Mouse (Mus musculus) liver, embryonic 15.5 days (tissue): ENCODE data around the gene Asna1. TPM values are rescaled to one million over a fixed set of nuclear protein-coding genes. Genes with fewer than 3 reads are reported as not detected.

ENCODE experiments used
- ATAC-seq: fragments of 200-750 bp; cut with Nextera tagmentation; 2 replicates; pipeline ENCODE4 v1.8.0; 2017; ENCODE audit warnings: moderate number of reproducible peaks, mild to moderate bottlenecking, moderate library complexity; ENCODE audit not compliant: insufficient read depth
- H3K27ac ChIP-seq: fragments of 300-500 bp; sonication (generic); replicated peaks from 2 replicates; pipeline ENCODE4 v1.5.1; 2015; ENCODE audit warnings: mild to moderate bottlenecking, inconsistent platforms
- H3K27me3 ChIP-seq: fragments of 300-500 bp; sonication (generic); 2 replicates; pipeline ENCODE4 v1.6.1; 2015; ENCODE audit warnings: mild to moderate bottlenecking, inconsistent platforms
- H3K36me3 ChIP-seq: fragments of 300-500 bp; sonication (generic); replicated peaks from 2 replicates; pipeline ENCODE4 v1.6.1; 2015; ENCODE audit warnings: moderate library complexity, mild to moderate bottlenecking, inconsistent platforms
- H3K4me1 ChIP-seq: fragments of 300-500 bp; sonication (generic); replicated peaks from 2 replicates; pipeline ENCODE4 v1.6.1; 2015; ENCODE audit warnings: inconsistent platforms
- H3K4me2 ChIP-seq: fragments of 300-500 bp; sonication (generic); 2 replicates; pipeline ENCODE4 v1.6.1; 2015; ENCODE audit warnings: moderate library complexity, mild to moderate bottlenecking, inconsistent platforms
- H3K4me3 ChIP-seq: fragments of 300-500 bp; sonication (generic); replicated peaks from 2 replicates; pipeline ENCODE4 v1.5.1; 2015; ENCODE audit warnings: mild to moderate bottlenecking, inconsistent platforms
- H3K9ac ChIP-seq: fragments of 300-500 bp; sonication (generic); 2 replicates; pipeline ENCODE4 v1.6.1; 2015; ENCODE audit warnings: moderate library complexity, mild to moderate bottlenecking, inconsistent platforms
- H3K9me3 ChIP-seq: fragments of 300-500 bp; sonication (generic); replicated peaks from 2 replicates; pipeline ENCODE4 v1.6.1; 2016; ENCODE audit warnings: inconsistent platforms
- WGBS: fragments of 180-500 bp; shearing (Covaris S2); methylation state at CpG from one replicate; pipeline ENCODE4 v1.1.7; 2015; ENCODE audit warnings: mixed read lengths; ENCODE audit not compliant: insufficient replicate concordance; 5-methylcytosine and 5-hydroxymethylcytosine counted together
- polyA plus RNA-seq: library from polyadenylated mRNA; unstranded; fragments of >200 nt; fragmentation: Nextera tagmentation; extraction: Ambion mirVana; gene quantifications from 2 replicates; pipeline ENCODE4 v1.2.1, GENCODE M21; 2015

The Asna1 gene
- polyA plus RNA-seq, 1 experiment from 2014 or later = 59.7 TPM

DNA sequence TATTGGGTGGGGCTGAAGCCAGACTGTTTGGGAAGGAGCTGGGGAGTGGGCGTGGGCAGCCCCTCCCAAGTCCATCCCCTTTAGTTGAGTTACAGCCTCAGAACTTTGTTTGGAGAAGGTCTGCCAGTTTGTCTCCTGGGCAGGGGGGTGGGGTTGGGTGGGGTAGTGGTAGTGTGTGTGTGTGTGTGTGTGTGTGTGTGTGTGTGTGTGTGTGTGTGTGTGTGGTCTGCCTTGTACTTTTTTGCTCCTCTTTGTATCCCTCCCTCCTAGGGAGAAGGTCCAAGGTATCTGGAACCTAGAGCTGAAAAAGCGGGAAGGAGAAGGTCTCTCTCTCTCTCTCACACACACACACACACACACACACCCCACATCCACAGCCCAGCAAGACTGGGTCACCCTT lies 10.7 kb downstream of the Asna1 start, which contains the start of gene Best2:
Best2 (minus strand) TSS at position 101 of the 400 bp plus-strand sequence.
- 36% methylated on average over 2 of the region's 2 CpGs for WGBS
- no peak within 1 kb of the TSS for H3K9ac ChIP-seq
- H3K4me2 ChIP-seq = peak within 1 kb of the TSS; percentile 63
- no peaks in the 10 kb centered on the region for H3K9me3 ChIP-seq
- peak within 1 kb of the TSS; percentile 11; the same call in 1 of the 2 replicates for H3K4me3 ChIP-seq
- H3K36me3 ChIP-seq = peaks cover 19% of the 10 kb centered on the region
- H3K4me1 ChIP-seq = peaks cover 6% of the 10 kb centered on the region
- H3K27ac ChIP-seq = no peak within 1 kb of the TSS
- ATAC-seq = no peak
- peaks cover 56% of the 10 kb centered on the region for H3K27me3 ChIP-seq

DNA sequence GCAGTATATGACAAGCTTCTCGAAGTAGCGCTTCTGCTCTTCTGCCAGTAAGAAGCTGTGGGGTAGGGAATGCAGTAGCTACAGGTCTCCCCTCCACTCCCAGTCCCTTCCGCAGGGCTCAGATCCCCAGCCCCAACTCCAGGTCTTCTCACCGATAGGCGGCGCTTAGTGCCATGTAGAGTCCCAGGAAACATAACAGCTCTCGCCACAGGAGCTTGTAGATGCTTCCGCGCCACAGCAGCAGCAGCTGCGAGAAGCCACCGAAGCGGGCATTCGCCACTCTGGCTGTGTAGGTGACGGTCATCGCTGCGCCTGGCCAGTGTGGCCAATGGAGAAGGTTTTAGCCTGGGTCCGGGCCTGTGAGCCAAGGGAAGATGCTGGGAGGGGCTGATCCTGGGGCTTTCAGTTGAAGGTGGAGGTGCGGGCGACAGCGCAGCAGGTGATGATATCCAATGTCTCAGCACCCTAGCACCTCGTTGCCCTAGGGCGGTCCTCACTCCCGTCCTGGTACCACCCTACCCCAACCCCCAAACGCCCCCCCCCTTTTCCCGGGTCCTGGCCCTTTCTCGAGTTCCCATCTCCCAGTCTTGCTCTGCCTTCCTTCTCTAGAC lies 11.7 kb downstream of the Asna1 start:
- Histone ChIP-seq H3K9me3 (no peaks in the 10 kb centered on the region), H3K27me3 (peaks cover 67% of the 10 kb centered on the region), H3K9ac (no peak overlapping the region), H3K4me1 (peaks cover 6% of the 10 kb centered on the region), H3K36me3 (peaks cover 8% of the 10 kb centered on the region), H3K4me3 (peak overlapping the region; percentile 11; the same call in 1 of the 2 replicates), H3K4me2 (peak overlapping the region; percentile 63), H3K27ac (no peak overlapping the region)
- 0 out of 2 replicates have a peak, but pooled peaks have one; percentile 16 for ATAC-seq
- WGBS = 5% methylated on average over 26 of the region's 26 CpGs

DNA sequence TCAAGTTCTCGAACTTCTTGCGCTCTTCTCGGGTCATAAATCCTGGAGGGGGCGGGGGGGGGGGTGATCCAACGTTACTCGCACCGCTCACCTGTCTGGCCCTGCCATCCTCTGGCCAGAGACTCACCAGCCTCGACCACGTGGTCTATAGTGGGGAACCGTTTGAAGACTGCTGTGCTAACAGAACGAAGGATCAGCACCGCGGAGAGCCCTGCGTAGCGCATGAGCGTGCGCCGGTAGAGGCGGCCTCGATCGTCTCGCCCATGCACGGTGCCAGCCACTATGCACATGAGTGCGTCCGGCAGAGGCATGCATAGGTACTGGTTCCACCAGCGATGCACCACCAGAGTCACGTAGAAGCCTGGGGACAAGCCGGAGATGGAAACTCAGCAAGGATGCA lies 13.8 kb downstream of the Asna1 start:
- Histone ChIP-seq H3K9ac (no peak overlapping the region), H3K27me3 (peaks cover 84% of the 10 kb centered on the region), H3K4me3 (no peak overlapping the region), H3K4me1 (peaks cover 11% of the 10 kb centered on the region), H3K9me3 (no peaks in the 10 kb centered on the region), H3K4me2 (no peak overlapping the region), H3K36me3 (no peaks in the 10 kb centered on the region), H3K27ac (no peak overlapping the region)
- no peak for ATAC-seq
- WGBS = 14% methylated on average over 28 of the region's 28 CpGs

DNA sequence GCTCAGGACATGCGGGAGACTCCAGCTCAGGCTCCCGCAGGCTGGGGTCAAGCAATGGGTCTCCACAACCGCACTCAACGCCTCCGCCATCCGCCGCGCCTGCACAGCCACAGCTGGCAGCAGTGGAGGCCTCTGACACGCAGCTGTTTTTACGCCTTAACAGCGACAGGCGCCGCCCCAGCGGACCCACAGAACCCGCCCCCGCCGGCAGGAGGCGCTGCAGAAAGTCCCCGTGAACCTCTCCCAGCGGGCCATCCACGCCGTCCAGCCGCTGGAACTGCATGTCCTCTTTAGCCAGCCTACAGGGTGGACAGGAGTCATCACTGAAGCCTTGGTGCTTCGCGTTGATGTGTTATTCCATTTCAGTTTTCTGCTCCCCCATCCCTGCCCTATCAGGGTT lies 17.4 kb downstream of the Asna1 start:
- H3K4me2 ChIP-seq = no peak overlapping the region
- ATAC-seq = no peak
- H3K9ac ChIP-seq = no peak overlapping the region
- H3K9me3 ChIP-seq = no peaks in the 10 kb centered on the region
- peaks cover 60% of the 10 kb centered on the region for H3K27me3 ChIP-seq
- H3K27ac ChIP-seq = no peak overlapping the region
- H3K4me1 ChIP-seq = peaks cover 5% of the 10 kb centered on the region; the same call in 1 of the 2 replicates
- H3K36me3 ChIP-seq = no peaks in the 10 kb centered on the region
- 21% methylated on average over 25 of the region's 25 CpGs for WGBS
- no peak overlapping the region for H3K4me3 ChIP-seq

DNA sequence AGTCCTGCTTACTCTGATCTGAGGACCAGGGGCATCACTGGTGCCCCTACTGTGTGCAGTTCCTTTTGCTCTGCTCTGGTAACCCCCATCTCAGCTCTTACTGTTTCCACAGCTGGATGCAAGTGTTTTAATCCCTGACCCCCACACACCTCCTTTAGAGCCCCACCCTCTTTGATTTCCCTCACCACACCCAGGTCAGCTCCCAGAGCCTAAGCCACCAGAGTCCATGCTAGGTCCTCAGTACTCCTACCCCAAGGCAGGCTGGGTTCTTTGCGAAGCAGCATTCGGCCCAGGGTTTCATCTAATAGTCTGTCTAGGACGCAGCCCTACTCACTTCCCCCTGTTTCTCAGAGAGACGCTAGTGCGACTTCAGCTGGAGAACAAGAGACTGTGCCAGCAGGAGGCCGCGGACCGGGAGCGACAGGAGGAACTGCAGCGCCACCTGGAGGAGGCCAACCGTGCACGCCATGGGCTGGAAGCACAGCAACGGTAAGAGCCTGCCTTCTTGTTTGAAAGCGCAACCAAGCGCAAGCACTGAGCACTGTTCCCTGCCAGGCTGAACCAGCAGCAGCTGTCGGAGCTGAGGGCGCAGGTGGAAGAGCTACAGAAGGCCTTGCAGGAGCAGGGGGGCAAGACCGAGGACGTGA lies 27.3 kb downstream of the Asna1 start:
- H3K4me2 ChIP-seq = peak overlapping the region; percentile 44
- peaks cover 9% of the 10 kb centered on the region; the same call in 1 of the 2 replicates for H3K27me3 ChIP-seq
- H3K4me3 ChIP-seq = no peak overlapping the region
- WGBS = 4% methylated on average over 19 of the region's 19 CpGs
- H3K27ac ChIP-seq = no peak overlapping the region
- peaks cover 13% of the 10 kb centered on the region for H3K4me1 ChIP-seq
- H3K9ac ChIP-seq = no peak overlapping the region
- H3K36me3 ChIP-seq = no peaks in the 10 kb centered on the region
- H3K9me3 ChIP-seq = no peaks in the 10 kb centered on the region
- ATAC-seq = peak; percentile 56

DNA sequence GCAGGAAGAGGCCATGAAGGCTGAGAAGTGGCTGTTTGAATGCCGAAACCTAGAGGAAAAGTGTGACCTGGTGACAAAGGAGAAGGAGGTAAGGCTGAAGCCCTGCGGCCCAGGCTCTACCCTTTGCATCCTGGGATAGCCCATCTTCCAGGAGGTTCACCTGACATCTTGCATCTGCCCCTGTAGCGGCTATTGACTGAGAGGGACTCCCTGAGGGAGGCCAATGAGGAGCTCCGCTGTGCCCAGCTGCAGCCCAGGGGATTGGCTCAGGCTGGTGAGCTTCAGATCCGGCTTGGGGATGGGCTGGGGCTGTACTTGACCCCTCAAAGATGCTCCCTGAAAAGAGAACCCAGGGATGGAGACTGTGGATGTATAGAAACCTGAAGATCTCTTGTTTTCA lies 28.1 kb downstream of the Asna1 start:
- ATAC-seq = no peak
- WGBS = 79% methylated on average over 5 of the region's 5 CpGs
- H3K4me1 ChIP-seq = peaks cover 13% of the 10 kb centered on the region
- no peak overlapping the region for H3K4me3 ChIP-seq
- H3K9ac ChIP-seq = no peak overlapping the region
- H3K27me3 ChIP-seq = peaks cover 9% of the 10 kb centered on the region; the same call in 1 of the 2 replicates
- no peak overlapping the region for H3K4me2 ChIP-seq
- no peaks in the 10 kb centered on the region for H3K9me3 ChIP-seq
- no peaks in the 10 kb centered on the region for H3K36me3 ChIP-seq
- no peak overlapping the region for H3K27ac ChIP-seq

DNA sequence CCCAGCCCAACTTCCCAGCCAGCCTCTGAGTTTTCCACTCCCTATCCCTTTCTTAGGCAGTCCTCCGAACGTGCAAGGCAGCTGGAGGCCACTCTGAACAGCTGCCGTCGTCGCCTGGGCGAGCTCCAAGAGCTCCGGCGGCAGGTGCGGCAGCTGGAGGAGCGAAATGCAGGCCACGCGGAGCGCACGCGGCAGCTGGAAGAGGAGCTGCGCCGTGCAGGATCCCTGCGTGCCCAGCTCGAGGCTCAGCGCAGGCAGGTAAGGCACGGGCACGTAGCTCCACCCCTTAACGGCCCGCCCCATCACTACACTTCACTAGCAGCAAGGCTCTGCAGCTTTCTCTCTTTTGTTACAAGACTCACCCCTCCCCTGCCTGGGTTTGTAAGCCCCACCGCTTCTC lies 29.4 kb downstream of the Asna1 start:
- 65% methylated on average over 25 of the region's 25 CpGs for WGBS
- H3K27ac ChIP-seq = no peak overlapping the region

DNA sequence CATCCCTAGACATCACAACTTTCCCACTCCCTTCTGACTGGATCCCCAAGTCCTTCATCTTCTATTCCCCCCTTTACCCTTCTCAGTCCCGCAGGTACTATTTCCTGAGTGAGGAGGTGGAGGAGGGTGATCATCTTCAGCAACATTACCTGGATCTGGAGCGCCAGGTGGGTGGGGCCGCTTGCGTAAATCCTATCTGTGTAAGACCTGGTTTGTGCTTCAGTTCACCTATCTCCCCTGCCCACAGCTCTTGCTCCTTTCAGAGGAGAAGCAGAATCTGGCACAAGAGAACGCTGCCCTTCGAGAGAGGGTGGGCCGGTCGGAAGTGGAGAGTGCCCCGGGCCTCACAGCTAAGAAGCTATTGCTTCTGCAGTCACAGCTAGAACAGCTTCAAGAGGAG lies 30.7 kb downstream of the Asna1 start:
- H3K9me3 ChIP-seq = no peaks in the 10 kb centered on the region
- no peak for ATAC-seq
- H3K4me1 ChIP-seq = peaks cover 31% of the 10 kb centered on the region
- H3K4me3 ChIP-seq = no peak overlapping the region
- WGBS = 78% methylated on average over 9 of the region's 9 CpGs
- H3K4me2 ChIP-seq = no peak overlapping the region
- no peak overlapping the region for H3K27ac ChIP-seq
- peaks cover 9% of the 10 kb centered on the region; the same call in 1 of the 2 replicates for H3K27me3 ChIP-seq
- H3K36me3 ChIP-seq = no peaks in the 10 kb centered on the region
- no peak overlapping the region for H3K9ac ChIP-seq

More for the DNA sequence above, 29.4 kb downstream of the Asna1 start:
- H3K27me3 ChIP-seq = peaks cover 9% of the 10 kb centered on the region; the same call in 1 of the 2 replicates
- no peaks in the 10 kb centered on the region for H3K9me3 ChIP-seq
- no peak overlapping the region for H3K9ac ChIP-seq
- no peaks in the 10 kb centered on the region for H3K36me3 ChIP-seq
- no peak for ATAC-seq
- H3K4me2 ChIP-seq = no peak overlapping the region
- no peak overlapping the region for H3K4me3 ChIP-seq
- H3K4me1 ChIP-seq = peaks cover 21% of the 10 kb centered on the region

DNA sequence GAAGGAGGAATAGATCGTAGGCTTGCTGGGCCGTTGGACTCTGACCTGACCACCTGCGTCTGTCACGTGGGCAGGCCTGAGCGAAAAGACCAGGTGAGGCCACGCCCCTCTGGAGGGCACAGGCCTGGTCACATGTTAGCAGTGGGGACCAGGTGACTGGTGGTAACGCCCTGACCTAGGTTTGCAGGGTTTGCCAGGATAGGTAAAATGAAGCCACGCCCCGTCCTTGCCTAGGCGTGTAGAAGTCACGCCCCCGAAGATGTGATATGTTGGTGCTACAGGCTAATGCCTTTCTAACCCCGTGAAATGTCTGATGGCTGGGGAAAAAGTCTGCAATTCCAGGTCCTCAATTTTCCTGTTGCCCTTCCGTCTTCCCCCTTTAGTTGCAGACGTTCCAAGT lies 34.2 kb downstream of the Asna1 start:
- H3K4me1 ChIP-seq = peaks cover 52% of the 10 kb centered on the region
- H3K9me3 ChIP-seq = no peaks in the 10 kb centered on the region
- ATAC-seq = peak; percentile 45
- peak overlapping the region; percentile 70 for H3K4me3 ChIP-seq
- no peaks in the 10 kb centered on the region; the same call in 1 of the 2 replicates for H3K27me3 ChIP-seq
- 2% methylated on average over 15 of the region's 15 CpGs for WGBS
- H3K27ac ChIP-seq = peak overlapping the region; percentile 85
- no peaks in the 10 kb centered on the region for H3K36me3 ChIP-seq
- H3K9ac ChIP-seq = peak overlapping the region; percentile 65; the same call in 1 of the 2 replicates
- H3K4me2 ChIP-seq = peak overlapping the region; percentile 98

DNA sequence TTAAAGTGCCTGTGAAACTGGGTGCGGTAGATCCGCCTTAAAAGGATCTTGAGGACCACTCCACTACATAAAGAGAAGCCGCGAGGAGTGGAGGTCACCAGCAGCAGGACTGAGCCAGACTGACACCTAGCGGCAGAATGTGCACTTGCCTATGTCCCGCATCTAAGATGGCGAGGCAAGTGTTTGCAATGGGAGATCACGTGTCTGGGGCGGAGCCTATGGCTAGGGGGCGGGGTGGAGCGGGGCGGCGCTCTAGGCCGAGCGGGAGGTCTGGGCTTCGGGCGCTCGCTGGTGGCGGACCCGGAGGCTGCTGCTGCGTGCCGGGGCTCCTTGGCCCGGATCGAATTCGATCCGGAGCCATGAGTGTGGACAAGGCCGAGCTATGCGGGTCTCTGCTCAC lies 34.7 kb downstream of the Asna1 start, which contains the start of gene Hook2:
Hook2 (plus strand) TSS at position 255 of the 400 bp plus-strand sequence.
- H3K27me3 ChIP-seq = no peaks in the 10 kb centered on the region
- H3K27ac ChIP-seq = peak within 1 kb of the TSS; percentile 89
- ATAC-seq = peak; percentile 85
- H3K9me3 ChIP-seq = no peaks in the 10 kb centered on the region
- peak within 1 kb of the TSS; percentile 98 for H3K4me2 ChIP-seq
- peak within 1 kb of the TSS; percentile 74 for H3K9ac ChIP-seq
- no peaks in the 10 kb centered on the region for H3K36me3 ChIP-seq
- H3K4me1 ChIP-seq = peaks cover 57% of the 10 kb centered on the region
- WGBS = under 1% methylated on average over 28 of the region's 28 CpGs
- peak within 1 kb of the TSS; percentile 70 for H3K4me3 ChIP-seq

DNA sequence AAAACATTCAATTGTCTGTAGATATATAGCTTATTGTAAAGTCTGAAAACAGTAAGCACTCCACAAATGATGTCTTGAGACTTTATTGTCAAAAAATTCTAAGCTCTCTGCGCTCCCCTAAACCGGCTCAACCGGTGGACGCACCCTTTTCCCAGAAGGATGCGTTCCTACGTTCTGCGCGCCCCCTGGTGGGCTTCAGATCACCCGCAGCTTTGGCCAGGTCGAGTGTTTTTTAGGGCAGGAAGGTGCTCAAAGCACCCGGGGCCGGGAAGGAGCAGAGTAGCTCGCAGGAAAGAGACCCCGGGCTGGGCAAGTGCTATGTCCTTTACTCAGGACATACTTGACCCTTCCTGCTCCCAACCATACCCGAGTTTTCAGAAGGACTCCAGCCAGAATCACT lies 35.3 kb downstream of the Asna1 start:
- Histone ChIP-seq H3K36me3 (no peaks in the 10 kb centered on the region), H3K9ac (peak overlapping the region; percentile 74), H3K4me3 (peak overlapping the region; percentile 70), H3K27me3 (no peaks in the 10 kb centered on the region), H3K27ac (peak overlapping the region; percentile 89), H3K4me2 (peak overlapping the region; percentile 98), H3K9me3 (no peaks in the 10 kb centered on the region), H3K4me1 (peaks cover 62% of the 10 kb centered on the region)
- WGBS = under 1% methylated on average over 15 of the region's 15 CpGs
- peak; percentile 69 for ATAC-seq
